Mouse (Mus musculus): ENCODE measurements at regions not wholly inside any gene's neighbourhood (a gene's known extent, or its start where the extent isn't known, plus 50 kb on each side); places are given as distances from the start of the nearest gene placed in this dataset.

DNA sequence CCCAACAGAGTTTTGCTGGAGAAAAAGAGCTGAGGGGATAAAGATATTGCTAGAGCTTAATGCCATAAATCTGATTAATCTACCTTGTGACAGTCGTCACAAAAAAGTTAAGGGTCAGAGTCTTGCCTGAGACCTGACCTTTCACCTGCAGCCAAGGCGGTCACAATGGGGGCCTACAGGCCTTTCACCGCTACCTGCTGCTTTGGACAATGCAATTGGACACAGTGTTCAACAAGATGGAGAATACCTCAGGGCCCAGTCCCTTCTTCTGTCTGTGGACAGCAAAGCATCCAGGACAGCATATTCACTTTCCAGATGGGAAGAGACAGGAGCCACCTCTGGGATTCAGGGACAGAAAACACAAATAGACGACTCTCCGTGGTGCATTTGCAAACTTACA, 226.3 kb upstream of the Hes1 start:
- DNase-seq, result no peak

DNA sequence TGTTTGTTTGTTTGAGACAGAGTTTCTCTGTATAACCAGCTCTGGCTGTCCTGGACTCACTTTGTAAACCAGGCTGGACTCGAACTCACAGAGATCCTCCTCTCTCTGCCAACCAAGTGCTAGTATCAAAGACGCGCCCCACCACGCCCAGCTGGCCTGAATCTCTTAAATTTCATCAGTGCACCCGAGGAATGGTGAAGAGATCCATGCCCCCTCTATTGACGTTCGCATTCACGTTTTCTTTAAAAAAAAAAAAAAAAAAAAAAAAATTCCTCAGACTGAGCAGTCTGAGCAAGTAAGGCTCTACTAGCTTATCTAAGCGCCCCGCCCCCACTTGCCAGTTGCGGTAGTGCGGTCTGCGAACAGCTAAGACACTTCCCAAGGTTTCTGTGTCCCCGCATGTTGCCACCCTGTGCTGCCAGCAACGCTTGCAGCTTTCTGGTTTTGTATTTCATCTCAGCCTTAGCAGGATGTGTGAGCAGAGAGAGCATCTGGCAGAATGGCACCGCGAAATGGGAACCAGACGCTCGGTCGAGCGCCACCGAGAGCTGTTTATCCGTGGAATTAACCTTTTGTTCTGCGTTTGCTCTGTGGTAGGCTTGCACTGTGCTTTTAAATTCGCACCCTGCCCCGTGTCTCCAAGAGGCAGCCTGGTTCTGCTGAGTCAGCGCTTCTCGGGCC, 225.1 kb upstream of the Hes1 start:
- DNase-seq, result peak; percentile 70 to 75

GRCm38 (mm10) chr16:29839662-29840001, 224.6 kb upstream of the Hes1 start:
- no peak for DNase-seq

DNA sequence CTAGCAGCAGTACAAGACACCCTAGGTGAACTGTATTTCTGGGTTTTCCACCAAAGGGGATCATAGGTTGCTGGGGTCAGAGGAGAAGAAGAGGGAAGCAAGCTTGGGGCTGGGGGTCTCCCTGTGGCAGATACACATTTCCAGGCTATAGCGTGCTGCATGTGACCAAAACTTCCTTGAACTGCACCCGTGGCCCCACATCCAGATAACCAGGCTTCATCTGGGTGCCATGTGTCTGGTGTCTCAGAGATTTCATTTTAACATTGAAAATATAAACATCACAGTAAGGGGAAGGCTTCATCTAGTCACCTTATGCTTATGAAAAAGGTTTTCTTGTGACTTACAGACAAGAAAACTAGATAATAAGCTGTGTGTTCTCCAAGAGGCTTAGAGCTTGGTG, 223.8 kb upstream of the Hes1 start:
- no peak for DNase-seq

DNA sequence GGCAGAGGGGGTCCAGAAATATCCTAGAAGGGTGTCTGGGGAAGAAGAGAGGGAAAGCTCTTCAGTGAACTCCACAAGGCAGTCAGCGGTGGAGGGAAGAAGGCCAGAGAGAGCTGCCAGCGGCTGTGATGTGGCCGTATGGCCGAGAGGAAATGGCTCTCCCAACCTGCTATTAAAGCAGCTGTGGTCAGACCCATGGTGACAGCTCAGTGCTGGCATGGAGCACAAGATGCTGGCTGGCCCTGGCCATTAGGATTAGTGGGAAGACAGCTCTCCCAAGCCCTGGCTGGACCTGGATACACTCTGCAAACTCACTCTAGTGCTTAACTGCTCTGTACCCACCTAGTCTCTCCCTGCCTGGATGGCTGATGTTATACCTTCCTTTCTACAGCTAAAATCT, 223.1 kb upstream of the Hes1 start:
- DNase-seq, result peak in 1 of 2 experiments; percentile 50

DNA sequence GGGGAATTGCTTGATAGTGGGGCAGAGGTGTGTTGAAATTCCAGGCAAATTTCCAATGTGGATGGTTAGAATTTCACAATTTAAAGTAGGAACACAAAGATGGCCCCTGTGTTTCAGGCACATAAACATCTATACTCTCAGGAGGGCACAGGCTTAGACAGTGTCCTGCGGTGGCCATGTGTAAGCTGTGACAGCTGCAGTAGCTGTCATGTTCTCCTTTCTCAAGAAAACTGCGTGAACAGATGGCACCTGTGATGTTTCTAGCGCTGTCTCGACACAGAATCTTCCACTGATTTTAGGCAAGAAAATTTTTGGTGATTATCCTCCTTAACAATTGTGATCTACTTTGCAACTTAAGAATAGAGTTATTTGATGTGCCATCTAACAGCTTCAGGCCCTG, 222.1 kb upstream of the Hes1 start:
- no peak for DNase-seq

- DNase-seq, result no peak
Measured at GRCm38 (mm10) chr16:29843490-29843889, 220.7 kb upstream of the Hes1 start.

DNA sequence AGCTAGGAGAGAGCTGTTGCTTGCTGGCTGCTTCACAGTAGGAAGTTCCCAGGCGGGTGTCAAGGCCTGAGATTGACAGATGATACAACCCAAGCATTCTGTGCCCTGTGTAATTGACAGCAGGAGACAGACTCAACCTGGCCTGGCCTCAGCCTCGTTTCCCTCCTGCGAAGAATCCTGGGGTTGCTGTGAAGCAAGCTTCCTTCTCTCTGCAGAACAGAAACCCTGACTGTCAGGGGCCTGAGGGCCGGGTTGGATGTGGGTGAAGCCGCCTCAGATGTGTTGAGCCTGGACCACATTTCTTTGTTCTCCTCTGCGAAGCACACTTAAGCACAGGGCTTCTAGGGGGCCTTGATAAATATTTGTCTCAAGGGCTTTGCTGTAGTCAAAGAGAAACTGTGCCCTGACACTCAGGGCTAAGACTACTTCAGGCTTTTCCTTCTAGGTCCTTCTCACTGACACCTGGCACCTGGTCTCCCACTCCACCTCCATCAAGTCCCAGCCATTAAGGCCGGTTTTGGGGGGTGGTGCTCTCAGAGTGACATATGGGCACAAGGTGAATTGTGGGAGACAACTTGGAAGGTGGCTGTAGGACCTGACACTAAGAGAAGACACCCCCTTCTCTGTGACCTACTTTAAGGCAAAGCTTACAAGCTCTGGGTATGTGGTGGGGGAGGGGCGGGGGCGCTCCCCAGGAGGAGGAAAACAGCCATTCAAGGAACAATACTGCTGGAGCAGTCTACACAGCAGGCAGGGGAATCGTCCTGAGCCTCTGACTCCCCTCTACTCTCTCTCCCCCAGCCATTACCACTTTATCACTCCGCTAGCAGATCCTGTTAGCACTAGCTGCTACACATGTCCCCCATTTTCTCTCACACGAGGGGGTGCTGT, 219.2 kb upstream of the Hes1 start:
- no peak for DNase-seq

DNA sequence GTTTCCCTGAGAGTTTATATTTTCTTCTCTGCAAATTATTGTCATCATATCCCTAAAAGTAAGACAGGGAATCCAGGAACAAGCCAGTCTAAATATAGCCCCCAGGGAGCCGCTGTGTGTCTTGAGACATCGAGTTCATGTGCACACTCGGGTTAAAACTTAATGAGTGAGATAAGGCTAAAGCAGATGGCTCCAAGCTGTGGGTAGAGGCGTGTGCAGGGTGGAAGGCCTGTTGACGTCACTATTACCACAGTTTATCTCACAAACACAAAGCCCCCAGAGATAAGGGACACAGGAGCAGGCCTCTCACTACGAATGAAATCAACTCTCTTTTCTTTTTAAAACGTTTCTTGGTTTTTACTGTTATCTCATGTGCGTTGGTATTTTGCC, 218.6 kb upstream of the Hes1 start:
- no peak for DNase-seq

GRCm38 (mm10) chr16:29847059-29847458, 217.1 kb upstream of the Hes1 start:
- DNase-seq, result no peak

GRCm38 (mm10) chr16:29847734-29848133, 216.4 kb upstream of the Hes1 start:
- DNase-seq, result no peak

- DNase-seq, result no peak
Measured at GRCm38 (mm10) chr16:29848527-29848926, 215.7 kb upstream of the Hes1 start.

DNA sequence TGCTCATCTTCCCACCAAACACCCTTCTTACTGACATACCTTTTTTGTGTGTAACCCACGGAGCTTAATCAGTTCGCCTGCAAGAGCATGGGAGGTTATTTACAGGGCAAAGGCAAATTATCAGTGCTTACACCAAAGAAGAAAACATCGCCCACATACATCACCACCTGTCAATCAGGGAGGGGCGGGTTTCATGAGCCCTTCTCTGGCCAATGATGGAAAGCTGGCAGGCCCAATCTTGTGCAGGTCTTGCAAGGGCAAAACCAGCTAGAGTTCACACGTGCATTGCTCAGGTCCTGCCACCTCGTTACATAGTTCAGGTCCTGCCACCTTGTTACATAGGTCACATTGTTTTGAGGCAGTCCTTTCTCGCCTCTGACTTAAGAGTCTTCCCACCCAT, 214.7 kb upstream of the Hes1 start:
- no peak for DNase-seq

GRCm38 (mm10) chr16:29850616-29851015, 213.6 kb upstream of the Hes1 start:
- no peak for DNase-seq

DNA sequence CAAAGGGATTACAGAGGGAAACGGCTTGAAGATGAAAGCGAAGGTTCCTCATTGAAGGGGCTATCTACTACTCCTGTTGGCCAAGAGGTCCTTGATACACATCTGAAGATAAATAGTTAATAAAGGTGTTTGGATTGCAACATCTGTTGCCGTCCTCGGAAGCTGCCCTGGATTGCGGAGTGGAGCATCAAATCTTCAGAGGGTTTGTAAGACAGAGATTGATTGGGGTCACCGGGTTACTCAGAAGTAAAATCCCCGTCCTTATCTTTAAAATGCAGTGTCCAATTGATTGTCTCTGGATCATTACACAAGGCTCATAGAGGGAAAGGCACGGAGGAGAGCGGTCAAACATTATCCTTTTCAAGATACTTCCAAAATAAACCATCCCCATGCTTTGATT, 212.4 kb upstream of the Hes1 start:
- DNase-seq, result no peak

DNA sequence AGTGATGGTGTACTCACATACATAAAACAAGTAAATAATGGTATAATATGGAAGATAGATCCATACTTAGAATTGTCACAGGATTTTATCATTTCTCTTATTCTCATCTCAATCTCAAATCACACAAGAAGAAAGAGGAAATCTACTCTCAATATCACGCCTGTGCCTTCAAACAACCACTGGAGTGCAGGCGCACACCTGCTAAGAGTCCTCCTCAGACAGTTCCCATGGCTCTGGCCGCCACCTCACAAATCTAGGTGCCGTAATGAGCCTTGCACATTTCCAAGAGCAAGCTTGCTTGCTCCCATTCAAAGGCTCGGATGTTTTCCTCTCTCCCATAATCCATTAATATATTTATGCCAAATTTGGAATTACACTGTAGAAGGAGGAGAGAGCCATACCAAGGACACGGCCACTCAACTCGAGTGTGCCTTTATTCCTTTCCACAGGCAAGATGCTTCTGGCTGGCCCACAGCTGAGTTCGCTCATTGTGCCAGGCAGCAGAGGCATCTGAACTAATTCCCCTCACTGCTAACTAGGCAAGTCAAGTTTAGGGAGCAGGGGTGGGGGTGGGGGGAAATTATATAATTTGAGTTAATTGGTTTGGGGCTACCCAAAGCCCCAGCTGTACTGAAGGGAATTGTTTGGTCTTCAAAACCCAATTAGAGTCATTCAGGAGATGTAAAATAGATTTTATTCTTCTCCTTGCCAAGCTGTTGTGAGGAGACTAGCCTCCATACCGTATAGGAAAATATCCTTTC, 209.2 kb upstream of the Hes1 start:
- no peak for DNase-seq

DNA sequence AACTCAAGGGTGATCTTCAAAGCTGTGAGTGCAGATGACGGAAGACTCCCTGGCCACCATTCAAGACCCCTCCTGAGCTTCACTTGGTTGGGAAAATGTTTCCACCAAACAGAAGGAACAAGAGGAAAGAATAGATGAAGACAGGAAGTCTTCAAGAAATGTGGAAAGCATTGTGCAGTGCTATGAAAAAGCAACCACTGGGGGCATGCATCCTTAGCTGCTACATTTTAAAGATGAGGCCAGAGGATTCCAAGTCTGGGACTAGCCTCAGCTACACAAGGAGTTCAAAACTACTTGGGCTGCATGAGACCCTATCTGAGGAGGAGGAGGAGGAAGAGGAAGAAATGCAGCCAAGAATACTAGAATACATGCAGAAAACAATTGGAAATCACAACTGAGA, 207.6 kb upstream of the Hes1 start:
- no peak for DNase-seq

- no peak for DNase-seq
Measured at GRCm38 (mm10) chr16:29858645-29859044, 205.5 kb upstream of the Hes1 start.

DNA sequence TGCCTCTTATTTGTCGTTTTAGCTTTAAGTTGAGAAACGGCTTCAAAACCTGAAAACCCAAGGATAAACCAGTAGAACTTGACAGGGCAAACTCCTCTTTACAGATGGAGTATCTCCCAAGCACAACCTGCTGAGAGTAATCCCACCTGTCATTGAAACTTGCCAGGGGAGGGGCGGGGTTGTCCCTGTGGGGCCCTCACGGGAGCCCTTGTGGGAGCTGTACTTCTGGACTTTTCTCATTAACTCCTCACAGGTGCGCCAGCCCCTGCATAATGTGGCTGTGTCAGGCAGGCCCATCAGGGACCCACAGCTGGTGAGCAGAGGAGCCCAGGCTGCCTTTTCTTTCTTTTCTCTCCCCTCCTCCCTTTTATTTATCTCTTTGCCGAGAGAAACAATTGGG, 203.9 kb upstream of the Hes1 start:
- no peak for DNase-seq

DNA sequence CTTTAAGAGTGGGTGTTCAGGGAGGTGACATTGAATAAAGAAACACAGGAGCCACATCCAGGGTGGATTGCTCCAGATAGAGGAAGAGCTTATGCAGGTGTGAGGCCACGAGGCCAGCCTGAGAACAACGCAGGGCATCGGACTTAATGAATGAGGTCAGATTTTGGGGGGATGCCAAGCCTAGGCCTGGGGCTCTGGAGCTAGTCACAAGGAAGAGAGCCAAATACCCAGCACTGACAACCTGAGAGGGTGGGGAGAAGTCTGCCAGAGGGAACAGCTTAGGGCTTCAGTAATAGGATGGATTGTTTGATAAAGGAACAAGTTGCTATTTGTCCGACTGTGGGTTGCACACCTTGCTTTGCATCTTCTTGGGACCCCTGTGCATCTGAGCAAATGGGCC, 203.1 kb upstream of the Hes1 start:
- no peak for DNase-seq

DNA sequence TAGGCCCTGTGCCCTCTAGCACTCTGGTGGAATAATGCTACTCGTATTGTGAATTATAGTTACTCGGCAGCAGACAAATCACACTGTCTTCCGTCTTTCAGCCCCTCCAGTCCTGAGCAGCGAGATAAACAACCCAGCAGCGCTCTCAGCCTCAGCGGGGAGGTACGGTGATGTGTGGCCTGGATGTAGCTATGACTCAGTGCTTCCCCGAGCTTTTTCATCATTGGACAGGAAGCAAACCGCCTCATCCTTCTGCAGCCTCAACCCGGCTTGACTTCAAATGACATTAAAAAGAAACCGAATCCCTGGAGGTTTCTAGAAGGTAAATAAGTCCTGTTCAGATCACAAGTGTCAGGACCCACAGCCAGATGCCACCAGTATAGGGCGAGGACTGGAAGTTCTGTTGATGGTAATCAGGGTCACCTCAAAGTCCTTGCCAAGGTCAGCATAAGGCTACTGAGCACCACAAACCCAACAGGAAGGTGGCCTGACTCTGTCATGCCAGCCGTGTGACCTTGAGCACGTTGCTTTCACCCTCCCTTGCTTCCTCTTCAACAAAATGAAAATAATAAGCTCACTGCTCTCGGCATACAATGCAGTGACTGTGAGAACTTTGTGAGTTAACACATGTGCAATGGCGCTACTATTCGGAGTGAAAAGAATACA, 199.0 kb upstream of the Hes1 start:
- DNase-seq, result peak in 1 of 2 experiments; percentile 37

DNA sequence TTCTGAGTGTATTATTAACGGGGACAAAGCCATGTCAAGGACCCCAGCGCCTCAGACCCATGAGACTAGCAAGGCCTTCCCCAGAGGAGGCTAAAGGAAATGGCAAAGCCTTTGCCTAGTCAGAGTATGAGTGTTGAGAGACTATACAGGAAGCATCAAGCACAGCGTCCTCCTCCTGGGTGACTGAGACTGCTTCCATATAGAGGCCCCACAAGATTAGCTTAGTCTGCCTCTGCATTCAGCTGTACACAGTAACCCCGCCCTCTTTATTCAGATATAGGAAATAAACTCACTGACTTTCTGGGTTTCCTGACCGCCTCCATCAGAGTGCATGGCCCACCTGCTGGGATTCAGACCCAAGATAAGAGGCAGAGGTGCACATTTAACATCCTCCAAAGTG, 192.8 kb upstream of the Hes1 start:
- DNase-seq, result no peak

GRCm38 (mm10) chr16:29876196-29876595, 188.0 kb upstream of the Hes1 start:
- no peak for DNase-seq

Data from lung, postnatal 4 days (tissue).